Mouse (Mus musculus) ES-E14 (cell line): Measurements from ENCODE around the gene Pitpnb. TPM values are rescaled to one million over a fixed set of nuclear protein-coding genes. Genes with fewer than 3 reads are reported as not detected.

Source experiments
- DNase-seq: peaks from one replicate; pipeline ENCODE4 v3.0.0-alpha.2; 2013; ENCODE audit warnings: low read depth, low spot score
- H3K27ac ChIP-seq: 2 replicates; pipeline ENCODE4 v1.5.1; 2012; ENCODE audit warnings: low read depth, mild to moderate bottlenecking, low read length, moderate library complexity, mixed read lengths; ENCODE audit not compliant: poor library complexity, insufficient read depth, severe bottlenecking
- H3K36me3 ChIP-seq: 2 replicates; pipeline ENCODE4 v1.6.1; 2012; ENCODE audit warnings: mild to moderate bottlenecking, low read length, moderate library complexity, mixed read lengths; ENCODE audit not compliant: control insufficient read depth, poor library complexity, insufficient read depth, severe bottlenecking
- H3K4me1 ChIP-seq, 2 experiments: fragments of 150-350 bp in 1 of 2; sonication (generic) in 1 of 2; 2 replicates each; pipeline ENCODE4 v1.6.1; 2012; ENCODE audit warnings: low read length in 2 of 2, mild to moderate bottlenecking in 1 of 2, mixed read lengths in 1 of 2; ENCODE audit not compliant: control insufficient read depth in 2 of 2, insufficient read depth in 2 of 2, poor library complexity in 1 of 2
- H3K4me3 ChIP-seq, 2 experiments: fragments of 150-350 bp in 1 of 2; sonication (generic) in 1 of 2; 2 replicates each; pipeline ENCODE4 v1.5.1; 2012; ENCODE audit warnings: low read length in 2 of 2, low read depth in 1 of 2, mild to moderate bottlenecking in 1 of 2, mixed read lengths in 1 of 2; ENCODE audit not compliant: insufficient read depth in 1 of 2, poor library complexity in 1 of 2, severe bottlenecking in 1 of 2
- H3K9ac ChIP-seq: 2 replicates; pipeline ENCODE4 v1.6.1; 2012; ENCODE audit warnings: low read depth, mild to moderate bottlenecking, low read length, mixed read lengths; ENCODE audit not compliant: poor library complexity, insufficient read depth, severe bottlenecking
- H3K9me3 ChIP-seq: fragments of 150-350 bp; sonication (generic); 2 replicates; pipeline ENCODE4 v1.6.1; 2012; ENCODE audit warnings: low read depth, mild to moderate bottlenecking, low read length; ENCODE audit not compliant: control insufficient read depth, insufficient read depth
- CHD2 ChIP-seq: IDR thresholded peaks from 2 replicates; pipeline ENCODE4 v1.6.1; 2014; ENCODE audit warnings: mild to moderate bottlenecking, low read depth, low read length, inconsistent platforms
- HCFC1 ChIP-seq: IDR thresholded peaks from 2 replicates; pipeline ENCODE4 v1.6.1; 2012; ENCODE audit warnings: low read length, inconsistent platforms, borderline replicate concordance; ENCODE audit not compliant: insufficient read depth
- MAFK ChIP-seq: IDR thresholded peaks from 2 replicates; pipeline ENCODE4 v1.6.1; 2014; ENCODE audit warnings: mild to moderate bottlenecking, low read depth, low read length, inconsistent platforms; ENCODE audit not compliant: insufficient read depth
- ZC3H11A ChIP-seq: IDR thresholded peaks from 2 replicates; pipeline ENCODE4 v1.6.1; 2012; ENCODE audit warnings: low read depth, mild to moderate bottlenecking, inconsistent platforms, low read length, borderline replicate concordance
- ZNF384 ChIP-seq: IDR thresholded peaks from 2 replicates; pipeline ENCODE4 v1.6.1; 2012; ENCODE audit warnings: low read depth, low read length, inconsistent platforms
- in situ Hi-C, 2 experiments: fragments of 600-800 bp; cut with MboI; formaldehyde crosslinking; loops; one replicate each; pipeline ENCODE4 v1.15.1; 2025; ENCODE audit warnings: low sequenced_read_pairs in 2 of 2, inconsistent platforms in 1 of 2; ENCODE audit not compliant: unreplicated experiment in 2 of 2
- total RNA-seq: library from RNA; depleted of rRNA; stranded (reverse); fragments of 300-350 nt; gene quantifications from 2 replicates; pipeline ENCODE4 v1.2.3, GENCODE M21; 2012; rRNA removed

The Pitpnb gene
- total RNA-seq, 1 experiment: 24.3 TPM

DNA sequence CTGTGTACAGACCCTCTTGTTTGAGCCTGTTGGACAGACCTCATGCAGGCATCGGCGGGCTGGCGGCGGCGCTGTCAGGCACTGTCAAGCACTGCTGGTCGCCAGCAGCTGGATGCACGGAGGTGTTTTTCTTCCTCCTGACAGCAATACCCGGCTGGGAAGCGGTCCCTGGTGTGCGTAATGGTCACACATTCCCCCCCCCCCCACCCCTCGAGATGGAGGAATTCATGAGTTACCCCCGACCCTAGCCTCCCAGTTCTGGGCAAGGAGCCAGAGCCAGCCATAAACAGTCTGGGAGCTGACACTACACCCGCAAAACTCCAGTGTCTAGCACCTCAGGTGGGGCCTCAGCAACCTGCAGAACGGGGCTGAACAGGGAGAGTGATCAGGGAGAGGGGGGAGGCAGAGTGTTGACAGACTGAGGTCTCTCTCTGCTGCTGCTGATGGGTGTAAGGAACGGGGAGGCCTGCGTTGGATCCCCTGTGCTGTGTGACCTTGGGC, 103.8 kb downstream of the Pitpnb start:
- peaks cover 8 to 33% of the 10 kb centered on the region in 2 experiments for H3K4me1 ChIP-seq
- TF ChIP-seq MAFK: no peak
- TF ChIP-seq ZNF384: no peak
- no peak for TF ChIP-seq ZC3H11A
- no peak for TF ChIP-seq CHD2
- TF ChIP-seq HCFC1: no peak
- no peaks in the 10 kb centered on the region for H3K9me3 ChIP-seq
- no peaks in the 10 kb centered on the region for H3K36me3 ChIP-seq
- peak overlapping the region in 1 of 2 experiments; percentile 32; a peak in 1 of 4 replicates for H3K4me3 ChIP-seq
- H3K9ac ChIP-seq: no peak overlapping the region
- in situ Hi-C loops: no loop called here
- DNase-seq: no peak
- H3K27ac ChIP-seq: no peak overlapping the region

DNA sequence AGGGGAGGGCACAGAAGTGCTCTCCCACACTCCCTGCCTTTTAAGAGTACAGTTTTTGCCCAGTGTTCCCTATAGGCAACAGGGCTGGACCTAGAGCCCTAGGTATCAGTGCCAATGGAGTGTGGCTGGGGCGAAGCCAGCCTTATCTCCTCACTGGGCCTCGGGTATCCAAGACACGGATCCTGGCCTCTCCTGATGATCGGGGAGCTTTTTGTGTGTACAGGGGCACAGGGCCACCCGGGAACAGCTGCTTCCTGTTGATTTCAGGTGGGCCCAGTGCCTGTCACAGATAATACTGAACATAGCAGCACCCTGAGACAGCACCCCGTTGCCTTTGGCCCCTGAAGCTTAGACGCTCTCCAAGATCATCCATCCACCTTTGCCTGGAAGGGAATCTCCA, 105.7 kb downstream of the Pitpnb start:
- Histone ChIP-seq H3K36me3 (no peaks in the 10 kb centered on the region), H3K4me1 (peaks cover 8 to 36% of the 10 kb centered on the region in 2 experiments), H3K27ac (no peak overlapping the region), H3K4me3 (no peak overlapping the region), H3K9ac (no peak overlapping the region), H3K9me3 (no peaks in the 10 kb centered on the region)
- DNase-seq: no peak
- in situ Hi-C loops: no loop called here
- no peak for TF ChIP-seq CHD2
- no peak for TF ChIP-seq MAFK
- no peak for TF ChIP-seq ZNF384
- no peak for TF ChIP-seq ZC3H11A
- no peak for TF ChIP-seq HCFC1

DNA sequence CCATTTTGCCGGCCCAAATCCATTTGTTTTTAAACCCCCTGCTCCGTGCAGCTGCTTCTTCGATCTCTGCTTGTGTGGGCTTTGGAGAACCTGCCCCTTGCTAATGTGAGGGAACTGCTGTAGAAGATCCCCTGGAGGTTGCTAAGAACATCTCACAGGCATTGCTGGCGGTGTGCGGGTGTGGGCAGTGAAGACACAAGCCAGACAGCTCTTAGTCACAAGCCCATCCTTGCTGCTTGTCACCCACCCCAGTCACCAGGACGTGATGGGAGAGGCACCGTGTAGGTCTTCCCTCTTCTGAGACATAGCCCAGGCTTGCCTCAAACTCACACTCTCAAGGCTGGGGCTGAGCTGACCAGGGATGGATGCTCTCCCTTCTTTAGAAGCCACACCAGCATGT, 106.6 kb downstream of the Pitpnb start:
- Histone ChIP-seq H3K4me1 (peaks cover 10 to 41% of the 10 kb centered on the region in 2 experiments), H3K36me3 (no peaks in the 10 kb centered on the region), H3K9ac (no peak overlapping the region), H3K9me3 (no peaks in the 10 kb centered on the region), H3K27ac (no peak overlapping the region), H3K4me3 (no peak overlapping the region)
- TF ChIP-seq ZNF384: no peak
- TF ChIP-seq CHD2: no peak
- TF ChIP-seq ZC3H11A: no peak
- TF ChIP-seq HCFC1: no peak
- no peak for TF ChIP-seq MAFK
- DNase-seq: no peak
- in situ Hi-C loops: no loop called here

Other genes with a start within 250 kb of the Pitpnb start
- 1.9 and 2.8 TPM in 2 replicates for gene Mn1, start 86.6 kb downstream of the Pitpnb start, total RNA-seq